Mouse (Mus musculus) liver, adult 2 months (tissue): ENCODE measurements around the gene Rnf4. TPM values are rescaled to one million over a fixed set of nuclear protein-coding genes. Genes with fewer than 3 reads are reported as not detected.

Experiments used
- DNase-seq: peaks from one replicate; pipeline ENCODE4 v3.0.0-alpha.2; 2011; ENCODE audit warnings: low read depth, low spot score; ENCODE audit errors: extremely low read depth
- H3K27ac ChIP-seq: fragments of 200-500 bp; replicated peaks from 2 replicates; pipeline ENCODE4 v1.5.1; 2012; ENCODE audit warnings: low read depth, mild to moderate bottlenecking, control low read depth, inconsistent platforms, low read length; ENCODE audit not compliant: insufficient read depth
- H3K27me3 ChIP-seq: fragments of 200-500 bp; 2 replicates; pipeline ENCODE4 v1.6.1; 2012; ENCODE audit warnings: mild to moderate bottlenecking, moderate library complexity, low read length, inconsistent platforms; ENCODE audit not compliant: control insufficient read depth, insufficient read depth
- H3K36me3 ChIP-seq: fragments of 200-500 bp; 2 replicates; pipeline ENCODE4 v1.6.1; 2012; ENCODE audit warnings: low read length, inconsistent platforms; ENCODE audit not compliant: control insufficient read depth, insufficient read depth
- H3K4me1 ChIP-seq: fragments of 200-500 bp; 2 replicates; pipeline ENCODE4 v1.6.1; 2011; ENCODE audit warnings: low read length; ENCODE audit not compliant: control insufficient read depth, insufficient read depth
- H3K4me3 ChIP-seq: fragments of 200-500 bp; 2 replicates; pipeline ENCODE4 v1.5.1; 2011; ENCODE audit warnings: low read depth, mild to moderate bottlenecking, control low read depth, low read length, moderate library complexity; ENCODE audit not compliant: insufficient read depth
- H3K79me2 ChIP-seq: fragments of 200-500 bp; 2 replicates; pipeline ENCODE4 v1.6.1; 2012; ENCODE audit warnings: inconsistent platforms, mild to moderate bottlenecking, low read length, moderate library complexity; ENCODE audit not compliant: control insufficient read depth, insufficient read depth
- H3K9ac ChIP-seq: fragments of 200-500 bp; 2 replicates; pipeline ENCODE4 v1.6.1; 2012; ENCODE audit warnings: low read depth, mild to moderate bottlenecking, control low read depth, inconsistent platforms, low read length
- CTCF ChIP-seq: fragments of 200-500 bp; IDR thresholded peaks from 2 replicates; pipeline ENCODE4 v1.5.1; 2011; ENCODE audit warnings: low read depth, low read length, control low read depth
- POLR2A ChIP-seq: fragments of 200-500 bp; IDR thresholded peaks from 2 replicates; pipeline ENCODE4 v1.6.1; 2011; ENCODE audit warnings: low read length, control low read depth; ENCODE audit not compliant: insufficient read depth; ENCODE audit errors: extremely low read depth
- WGBS: fragments of 180-500 bp; shearing (Covaris S2); methylation state at CpG from one replicate; pipeline ENCODE4 v1.1.7; 2018; 5-methylcytosine and 5-hydroxymethylcytosine counted together
- polyA plus RNA-seq: library from polyadenylated mRNA; depleted of rRNA; stranded (reverse); fragments of >200 nt; gene quantifications from 2 replicates; pipeline ENCODE4 v1.2.3, GENCODE M21; 2012
- total RNA-seq: library from RNA; depleted of rRNA; stranded (reverse); fragments of >200 nt; gene quantifications from 2 replicates; pipeline ENCODE4 v1.2.3, GENCODE M21; 2014

Rnf4 gene
- total and polyA plus RNA-seq, 2 experiments: 50.6 to 78.3 TPM

GRCm38 (mm10) chr5:34289286-34289685 is 46.8 kb upstream of the Rnf4 start:
- Histone ChIP-seq H3K36me3 (no peaks in the 10 kb centered on the region), H3K9ac (no peak overlapping the region), H3K27me3 (peaks cover 18% of the 10 kb centered on the region), H3K4me3 (no peak overlapping the region), H3K4me1 (peaks cover under 1% of the 10 kb centered on the region; the same call in 1 of the 2 replicates), H3K27ac (no peak overlapping the region), H3K79me2 (no peaks in the 10 kb centered on the region)
- WGBS: 74% methylated on average over 2 of the region's 2 CpGs
- TF ChIP-seq CTCF: no peak
- no peak for TF ChIP-seq POLR2A
- no peak for DNase-seq

GRCm38 (mm10) chr5:34293363-34293762 is 42.7 kb upstream of the Rnf4 start:
- Histone ChIP-seq H3K27me3 (peaks cover 3% of the 10 kb centered on the region), H3K36me3 (no peaks in the 10 kb centered on the region), H3K27ac (no peak overlapping the region), H3K4me3 (no peak overlapping the region), H3K79me2 (no peaks in the 10 kb centered on the region), H3K9ac (no peak overlapping the region), H3K4me1 (peaks cover 11% of the 10 kb centered on the region; the same call in 1 of the 2 replicates)
- WGBS: 86% methylated on average over 6 of the region's 6 CpGs
- DNase-seq: peak; percentile 16
- TF ChIP-seq CTCF (no peak), POLR2A (no peak)

- Histone ChIP-seq H3K36me3 (no peaks in the 10 kb centered on the region), H3K27me3 (no peaks in the 10 kb centered on the region), H3K79me2 (no peaks in the 10 kb centered on the region), H3K9ac (no peak overlapping the region), H3K4me1 (peaks cover 11% of the 10 kb centered on the region; the same call in 1 of the 2 replicates), H3K27ac (peak overlapping the region; percentile 14; the same call in 1 of the 2 replicates), H3K4me3 (no peak overlapping the region)
- WGBS: 24% methylated on average over 2 of the region's 2 CpGs
- DNase-seq: peak; percentile 78
- TF ChIP-seq POLR2A (no peak), CTCF (no peak)
Measured at GRCm38 (mm10) chr5:34294696-34295095, 41.4 kb upstream of the Rnf4 start.

- Histone ChIP-seq H3K4me3 (no peak overlapping the region), H3K36me3 (no peaks in the 10 kb centered on the region), H3K27ac (peak overlapping the region; percentile 14; the same call in 1 of the 2 replicates), H3K4me1 (peaks cover 11% of the 10 kb centered on the region; the same call in 1 of the 2 replicates), H3K27me3 (no peaks in the 10 kb centered on the region), H3K9ac (no peak overlapping the region), H3K79me2 (no peaks in the 10 kb centered on the region)
- DNase-seq: peak; percentile 57
- TF ChIP-seq POLR2A (no peak), CTCF (no peak)
- 73% methylated on average over 2 of the region's 2 CpGs for WGBS
Measured at GRCm38 (mm10) chr5:34295141-34295540, 40.9 kb upstream of the Rnf4 start.

GRCm38 (mm10) chr5:34298061-34298460 is 38.0 kb upstream of the Rnf4 start:
- no peak for DNase-seq
- H3K79me2 ChIP-seq: no peaks in the 10 kb centered on the region
- H3K27me3 ChIP-seq: no peaks in the 10 kb centered on the region
- H3K36me3 ChIP-seq: no peaks in the 10 kb centered on the region
- 75% methylated on average over 4 of the region's 4 CpGs for WGBS
- no peak for TF ChIP-seq CTCF
- TF ChIP-seq POLR2A: no peak
- H3K4me1 ChIP-seq: peaks cover 11% of the 10 kb centered on the region; the same call in 1 of the 2 replicates
- no peak overlapping the region for H3K9ac ChIP-seq
- no peak overlapping the region for H3K27ac ChIP-seq
- no peak overlapping the region for H3K4me3 ChIP-seq

- Histone ChIP-seq H3K27ac (no peak overlapping the region), H3K4me3 (no peak overlapping the region), H3K4me1 (peaks cover 11% of the 10 kb centered on the region; the same call in 1 of the 2 replicates), H3K79me2 (no peaks in the 10 kb centered on the region), H3K27me3 (no peaks in the 10 kb centered on the region), H3K9ac (no peak overlapping the region), H3K36me3 (no peaks in the 10 kb centered on the region)
- peak; percentile 70 for DNase-seq
- TF ChIP-seq CTCF: no peak
- TF ChIP-seq POLR2A: no peak
- WGBS: 55% methylated on average over 10 of the region's 10 CpGs
Measured at GRCm38 (mm10) chr5:34298937-34299535, 37.1 kb upstream of the Rnf4 start.
